Mouse (Mus musculus): ENCODE results near the gene Ddx20. TPM values are rescaled to one million over a fixed set of nuclear protein-coding genes. Genes with fewer than 3 reads are reported as not detected.
A peak's percentile ranks its signal among the peaks of the same experiment; 100 is the strongest.
"Not testable (repeated sequence)": the region's sequence is repeated elsewhere in the genome, so short reads cannot be mapped to it uniquely, and the experiment has no call there.

The Ddx20 gene
- polyA plus RNA-seq, 1 experiment from 2014 or later = 40.3 TPM

DNA sequence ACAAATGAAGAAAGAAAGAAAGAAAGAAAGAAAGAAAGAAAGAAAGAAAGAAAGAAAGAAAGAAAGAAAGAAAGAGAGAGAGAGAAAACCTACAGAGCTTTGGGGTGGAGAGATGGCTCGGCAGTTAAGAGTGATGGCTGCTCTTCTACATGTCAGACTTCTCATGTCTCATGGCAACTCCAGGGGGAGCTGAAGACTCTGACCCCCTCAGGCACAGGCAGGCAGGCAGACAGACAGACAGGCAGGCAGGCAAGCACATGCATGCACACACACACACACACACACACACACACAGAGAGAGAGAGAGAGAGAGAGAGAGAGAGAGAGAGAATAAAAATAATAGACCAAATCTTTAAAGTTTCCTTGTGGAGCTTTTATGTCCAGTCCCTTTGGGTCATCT is 13.4 kb upstream of the Ddx20 start:
- not testable (repeated sequence) for H3K9ac ChIP-seq (ENCODE audit: low read depth, low read length); H3K9me3 ChIP-seq (ENCODE audit: control insufficient read depth, low read length); H3K4me2 ChIP-seq (replicated peaks; ENCODE audit: low read depth, low read length); H3K36me3 ChIP-seq (ENCODE audit: control insufficient read depth, insufficient read depth, low read length); H3K4me1 ChIP-seq (ENCODE audit: control insufficient read depth, insufficient read depth, low read length); ATAC-seq (ENCODE audit: low FRiP score, low TSS enrichment); H3K27ac ChIP-seq (ENCODE audit: low read depth, low read length); H3K4me3 ChIP-seq (ENCODE audit: low read length); H3K27me3 ChIP-seq (ENCODE audit: control insufficient read depth, insufficient read depth, low read length)
- 33% methylated on average over 1 of the region's 1 CpGs for WGBS

DNA sequence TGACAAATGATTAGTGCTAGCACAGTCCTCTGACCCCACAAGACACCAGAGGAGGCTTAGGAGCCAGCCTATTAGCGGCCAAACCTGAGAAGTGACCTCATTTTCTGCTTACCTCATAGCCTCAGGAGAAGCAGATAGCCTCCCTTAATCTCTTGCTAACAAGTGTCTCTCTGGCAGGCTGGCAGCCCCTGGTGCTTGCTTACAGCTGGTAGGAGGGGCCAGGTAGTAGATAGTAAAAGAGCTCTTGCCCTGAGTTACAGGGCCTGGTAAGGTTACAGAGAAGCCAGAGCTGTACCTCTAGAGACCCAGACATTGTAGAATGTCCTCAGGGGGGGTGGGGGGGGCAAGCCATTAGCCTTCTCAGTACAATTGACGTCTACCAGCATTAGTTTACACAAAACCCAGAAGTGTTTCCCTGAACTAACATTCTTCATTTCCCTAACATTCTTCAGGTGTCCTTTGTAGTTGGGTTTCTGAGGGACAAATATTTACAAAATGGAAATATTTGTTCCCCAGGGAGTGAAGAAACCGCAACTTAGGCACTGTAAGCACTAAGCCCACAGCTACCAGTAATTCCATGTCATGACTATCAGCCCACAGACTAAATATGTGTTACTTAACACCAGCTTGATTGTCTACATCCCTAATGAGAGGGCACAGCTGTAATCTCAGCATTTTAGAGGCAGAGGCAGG is 12.0 kb upstream of the Ddx20 start:
- H3K27me3 ChIP-seq (ENCODE audit: control insufficient read depth, insufficient read depth, low read length) = 0 out of 2 replicates have a peak, but pooled peaks cover 6% of the 10 kb centered on the region
- H3K9me3 ChIP-seq (ENCODE audit: control insufficient read depth, low read length) = no peaks in the 10 kb centered on the region
- peaks cover 14% of the 10 kb centered on the region for H3K4me1 ChIP-seq (ENCODE audit: control insufficient read depth, insufficient read depth, low read length)
- WGBS = 67% methylated on average over 3 of the region's 3 CpGs
- no peak overlapping the region for H3K27ac ChIP-seq (ENCODE audit: low read depth, low read length)
- no peak overlapping the region for H3K4me3 ChIP-seq (ENCODE audit: low read length)
- no peaks in the 10 kb centered on the region for H3K36me3 ChIP-seq (ENCODE audit: control insufficient read depth, insufficient read depth, low read length)
- no peak for ATAC-seq (ENCODE audit: low FRiP score, low TSS enrichment)
- H3K9ac ChIP-seq (ENCODE audit: low read depth, low read length) = no peak overlapping the region
- H3K4me2 ChIP-seq (replicated peaks; ENCODE audit: low read depth, low read length) = no peak overlapping the region

DNA sequence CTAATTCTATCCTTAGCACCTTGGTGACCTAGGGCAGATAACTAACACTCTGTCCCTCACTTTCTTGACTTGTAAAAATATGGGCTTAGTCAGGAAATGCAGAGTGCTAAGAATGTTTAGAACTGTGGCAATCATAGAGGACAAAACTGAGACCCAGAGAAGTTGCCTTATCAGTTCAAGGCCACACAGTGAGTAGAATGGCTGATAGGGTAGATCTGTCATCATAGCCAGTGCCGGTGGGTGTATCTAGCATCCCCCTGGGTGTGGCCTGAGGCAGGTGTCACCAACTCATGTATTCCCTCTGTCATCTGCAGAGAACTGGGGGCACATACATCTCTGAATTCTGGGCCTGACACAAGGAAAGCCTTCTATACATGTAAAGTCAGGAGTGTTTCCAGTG is 10.9 kb upstream of the Ddx20 start:
- no peak overlapping the region for H3K27ac ChIP-seq (ENCODE audit: low read depth, low read length)
- H3K9ac ChIP-seq (ENCODE audit: low read depth, low read length) = no peak overlapping the region
- no peaks in the 10 kb centered on the region for H3K9me3 ChIP-seq (ENCODE audit: control insufficient read depth, low read length)
- H3K4me1 ChIP-seq (ENCODE audit: control insufficient read depth, insufficient read depth, low read length) = peaks cover 10% of the 10 kb centered on the region
- ATAC-seq (ENCODE audit: low FRiP score, low TSS enrichment) = no peak
- H3K4me3 ChIP-seq (ENCODE audit: low read length) = no peak overlapping the region
- 86% methylated on average over 1 of the region's 1 CpGs for WGBS
- no peak overlapping the region for H3K4me2 ChIP-seq (replicated peaks; ENCODE audit: low read depth, low read length)
- no peaks in the 10 kb centered on the region for H3K36me3 ChIP-seq (ENCODE audit: control insufficient read depth, insufficient read depth, low read length)
- 0 out of 2 replicates have a peak, but pooled peaks cover 3% of the 10 kb centered on the region for H3K27me3 ChIP-seq (ENCODE audit: control insufficient read depth, insufficient read depth, low read length)

DNA sequence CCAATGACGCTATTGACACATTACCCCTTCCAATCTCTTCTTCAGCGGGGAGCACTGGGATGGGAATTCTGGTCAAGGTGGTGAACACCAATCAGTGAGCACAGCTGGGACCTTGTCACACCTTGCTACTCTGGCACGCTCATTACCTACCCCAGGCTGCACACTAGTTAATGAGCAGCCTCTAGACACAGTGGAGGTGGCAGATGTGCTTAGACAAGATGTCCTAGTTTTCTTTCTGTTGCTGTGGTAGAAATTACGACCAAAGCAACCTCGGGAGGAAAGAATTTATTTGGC is 9.7 kb upstream of the Ddx20 start:
- Histone ChIP-seq H3K4me3 (ENCODE audit: low read length) (no peak overlapping the region), H3K4me2 (replicated peaks; ENCODE audit: low read depth, low read length) (no peak overlapping the region), H3K4me1 (ENCODE audit: control insufficient read depth, insufficient read depth, low read length) (peaks cover 10% of the 10 kb centered on the region), H3K27ac (ENCODE audit: low read depth, low read length) (no peak overlapping the region), H3K27me3 (ENCODE audit: control insufficient read depth, insufficient read depth, low read length) (0 out of 2 replicates have a peak, but pooled peaks cover 3% of the 10 kb centered on the region), H3K36me3 (ENCODE audit: control insufficient read depth, insufficient read depth, low read length) (no peaks in the 10 kb centered on the region), H3K9me3 (ENCODE audit: control insufficient read depth, low read length) (no peaks in the 10 kb centered on the region), H3K9ac (ENCODE audit: low read depth, low read length) (no peak overlapping the region)
- ATAC-seq (ENCODE audit: low FRiP score, low TSS enrichment) = no peak
- 65% methylated on average over 5 of the region's 5 CpGs for WGBS

DNA sequence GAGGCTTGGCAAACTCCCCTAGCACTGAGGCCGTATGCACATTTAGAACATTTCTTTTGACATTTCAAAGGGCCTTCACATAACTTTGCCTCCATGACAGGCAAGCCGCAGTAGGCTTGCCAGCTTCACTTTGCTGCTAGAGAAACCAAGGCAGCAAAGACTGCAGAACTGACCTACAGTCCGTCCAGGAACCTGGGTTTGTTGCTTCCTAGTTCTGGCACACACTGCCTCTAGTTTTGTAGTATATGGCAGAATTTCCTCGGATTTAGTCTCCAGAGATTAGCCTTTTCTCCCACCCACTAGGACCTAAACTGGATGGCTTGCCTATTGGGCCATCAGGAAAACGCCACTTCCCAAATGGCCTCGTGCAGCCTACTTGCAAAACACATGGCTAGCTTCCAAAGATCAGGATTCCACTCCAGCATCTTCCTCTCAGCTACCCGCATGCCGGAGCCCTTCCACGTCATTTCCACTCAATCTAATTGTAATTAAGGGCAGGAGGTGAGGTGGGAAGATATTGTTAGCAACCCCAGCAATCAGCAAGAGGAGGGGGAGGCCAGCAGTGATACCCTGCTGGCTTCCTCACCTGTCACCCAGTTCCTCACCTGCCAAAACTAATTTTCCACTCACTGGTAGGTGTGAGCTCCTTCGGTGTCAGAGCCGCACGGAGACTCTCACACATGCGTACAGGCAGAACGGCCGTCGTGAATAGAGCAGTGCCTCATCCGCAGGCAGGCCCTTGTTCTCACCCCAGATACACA is 9.2 kb upstream of the Ddx20 start:
- H3K27me3 ChIP-seq (ENCODE audit: control insufficient read depth, insufficient read depth, low read length) = 0 out of 2 replicates have a peak, but pooled peaks cover 3% of the 10 kb centered on the region
- H3K27ac ChIP-seq (ENCODE audit: low read depth, low read length) = no peak overlapping the region
- no peak overlapping the region for H3K4me3 ChIP-seq (ENCODE audit: low read length)
- no peaks in the 10 kb centered on the region for H3K36me3 ChIP-seq (ENCODE audit: control insufficient read depth, insufficient read depth, low read length)
- H3K9ac ChIP-seq (ENCODE audit: low read depth, low read length) = no peak overlapping the region
- no peak for ATAC-seq (ENCODE audit: low FRiP score, low TSS enrichment)
- H3K4me1 ChIP-seq (ENCODE audit: control insufficient read depth, insufficient read depth, low read length) = peaks cover 10% of the 10 kb centered on the region
- WGBS = 66% methylated on average over 17 of the region's 17 CpGs
- H3K9me3 ChIP-seq (ENCODE audit: control insufficient read depth, low read length) = no peaks in the 10 kb centered on the region
- no peak overlapping the region for H3K4me2 ChIP-seq (replicated peaks; ENCODE audit: low read depth, low read length)

DNA sequence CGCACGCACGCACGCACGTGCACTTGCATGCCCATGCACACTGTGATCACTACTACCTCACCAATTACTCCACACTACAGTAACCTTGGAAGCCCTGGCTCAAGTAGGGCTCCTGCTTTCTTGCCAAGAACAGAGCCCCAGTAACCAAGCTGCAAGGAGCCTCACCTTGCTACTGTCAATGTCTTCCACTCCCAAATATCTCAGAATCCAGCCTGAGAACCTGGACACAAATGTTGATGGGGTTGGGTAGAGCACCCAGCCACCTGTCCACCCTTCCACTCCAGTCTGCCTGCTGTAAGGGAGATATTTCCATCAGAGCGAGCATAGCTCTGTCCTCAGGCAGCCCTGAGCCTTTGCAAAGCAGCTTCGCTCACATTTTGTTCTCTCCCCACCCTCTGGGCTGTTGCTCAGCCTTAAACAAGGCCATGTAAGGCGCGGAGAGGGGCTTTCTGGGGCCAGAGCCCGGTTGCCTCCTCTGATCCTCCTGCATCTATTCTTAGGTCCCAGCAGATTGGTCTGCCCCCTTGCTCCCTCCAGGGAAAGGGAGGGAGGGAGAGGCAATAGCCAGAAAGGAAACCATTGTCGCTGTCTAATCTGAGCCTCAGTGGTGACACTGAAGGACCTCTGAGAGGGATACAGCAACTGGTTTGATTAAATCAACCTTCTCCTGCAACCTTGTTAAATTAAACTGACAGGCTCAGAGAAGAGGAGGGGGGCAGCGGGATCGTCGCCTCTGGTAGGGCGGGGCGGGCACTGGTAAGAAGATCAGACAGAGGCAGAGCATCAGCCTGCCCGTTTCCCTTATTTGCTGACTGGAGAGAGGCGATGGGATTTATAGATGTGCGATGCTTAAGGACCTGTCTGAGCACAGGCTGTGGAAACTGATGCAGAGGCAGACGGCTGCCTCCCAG is 8.4 kb upstream of the Ddx20 start:
- Histone ChIP-seq H3K4me1 (ENCODE audit: control insufficient read depth, insufficient read depth, low read length) (peaks cover 10% of the 10 kb centered on the region), H3K9ac (ENCODE audit: low read depth, low read length) (no peak overlapping the region), H3K36me3 (ENCODE audit: control insufficient read depth, insufficient read depth, low read length) (no peaks in the 10 kb centered on the region), H3K27me3 (ENCODE audit: control insufficient read depth, insufficient read depth, low read length) (0 out of 2 replicates have a peak, but pooled peaks cover 3% of the 10 kb centered on the region), H3K9me3 (ENCODE audit: control insufficient read depth, low read length) (no peaks in the 10 kb centered on the region), H3K4me3 (ENCODE audit: low read length) (no peak overlapping the region), H3K27ac (ENCODE audit: low read depth, low read length) (no peak overlapping the region), H3K4me2 (replicated peaks; ENCODE audit: low read depth, low read length) (no peak overlapping the region)
- 27% methylated on average over 20 of the region's 20 CpGs for WGBS
- peak; percentile 43; the same call in 1 of the 2 replicates for ATAC-seq (ENCODE audit: low FRiP score, low TSS enrichment)

DNA sequence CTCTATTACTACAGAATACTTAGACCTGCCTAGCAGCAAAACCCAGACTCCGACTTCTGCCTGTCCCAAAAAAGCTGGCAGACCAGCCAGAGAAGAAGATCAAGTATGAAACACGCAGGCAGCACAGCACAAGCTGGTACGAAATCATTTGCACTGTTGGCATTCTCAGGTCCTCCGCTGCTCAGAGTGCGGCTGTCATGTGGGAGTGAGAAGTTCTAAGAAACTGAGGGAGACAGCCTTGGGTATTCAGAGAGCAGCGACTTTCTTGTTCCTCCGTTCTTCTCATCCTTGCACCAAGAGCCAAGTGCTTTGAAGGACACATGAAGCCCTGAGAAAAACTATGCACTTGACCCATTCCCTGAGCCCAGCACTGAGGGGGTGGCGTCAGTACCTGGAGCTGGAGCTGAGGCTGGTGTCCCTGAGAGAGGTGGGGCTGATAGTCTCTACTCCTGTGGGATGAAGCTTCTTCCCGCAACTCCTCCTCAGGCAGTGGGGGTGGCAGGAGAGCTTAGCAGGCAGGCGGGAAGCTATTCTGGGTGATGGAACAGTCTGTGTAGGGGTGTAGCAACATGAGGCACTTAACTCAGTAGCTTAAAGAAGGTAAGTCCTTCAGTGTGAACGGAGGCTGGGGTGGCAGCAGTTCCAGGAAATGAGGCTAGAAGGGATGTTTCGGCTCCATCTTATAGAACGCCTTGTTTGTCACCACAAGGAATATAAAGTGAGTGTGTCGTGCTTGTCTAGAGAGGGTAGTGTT is 6.1 kb upstream of the Ddx20 start:
- WGBS = 70% methylated on average over 14 of the region's 14 CpGs
- Histone ChIP-seq H3K36me3 (ENCODE audit: control insufficient read depth, insufficient read depth, low read length) (no peaks in the 10 kb centered on the region), H3K27ac (ENCODE audit: low read depth, low read length) (no peak overlapping the region), H3K9ac (ENCODE audit: low read depth, low read length) (no peak overlapping the region), H3K4me3 (ENCODE audit: low read length) (no peak overlapping the region), H3K4me1 (ENCODE audit: control insufficient read depth, insufficient read depth, low read length) (peaks cover 10% of the 10 kb centered on the region), H3K4me2 (replicated peaks; ENCODE audit: low read depth, low read length) (no peak overlapping the region), H3K9me3 (ENCODE audit: control insufficient read depth, low read length) (no peaks in the 10 kb centered on the region), H3K27me3 (ENCODE audit: control insufficient read depth, insufficient read depth, low read length) (0 out of 2 replicates have a peak, but pooled peaks cover 3% of the 10 kb centered on the region)
- no peak for ATAC-seq (ENCODE audit: low FRiP score, low TSS enrichment)

DNA sequence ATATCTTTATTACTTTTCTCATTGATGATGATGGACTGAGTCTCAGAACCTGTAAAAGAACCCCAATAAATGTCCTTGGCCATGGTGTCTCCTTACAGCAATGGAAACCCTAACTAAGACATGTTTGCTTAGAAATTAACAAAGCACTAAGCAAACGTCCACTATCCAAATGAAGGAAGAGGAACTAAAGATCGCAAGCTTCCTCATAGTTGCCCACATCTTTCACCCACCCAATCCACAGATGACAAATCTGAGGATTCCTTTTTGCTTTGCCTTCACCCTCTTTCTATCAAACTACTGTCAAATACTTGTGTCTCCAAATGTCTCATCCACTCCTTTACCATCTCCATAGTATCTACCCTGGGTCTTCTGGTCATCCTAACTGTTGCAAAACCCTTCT is 1.2 kb upstream of the Ddx20 start:
- H3K4me2 ChIP-seq (replicated peaks; ENCODE audit: low read depth, low read length) = no peak overlapping the region
- no peaks in the 10 kb centered on the region for H3K27me3 ChIP-seq (ENCODE audit: control insufficient read depth, insufficient read depth, low read length)
- peaks cover 9% of the 10 kb centered on the region; the same call in 1 of the 2 replicates for H3K4me1 ChIP-seq (ENCODE audit: control insufficient read depth, insufficient read depth, low read length)
- peaks cover 12% of the 10 kb centered on the region for H3K36me3 ChIP-seq (ENCODE audit: control insufficient read depth, insufficient read depth, low read length)
- no peak overlapping the region for H3K9ac ChIP-seq (ENCODE audit: low read depth, low read length)
- H3K9me3 ChIP-seq (ENCODE audit: control insufficient read depth, low read length) = no peaks in the 10 kb centered on the region
- no peak overlapping the region for H3K4me3 ChIP-seq (ENCODE audit: low read length)
- 93% methylated on average over 2 of the region's 2 CpGs for WGBS
- H3K27ac ChIP-seq (ENCODE audit: low read depth, low read length) = no peak overlapping the region
- no peak for ATAC-seq (ENCODE audit: low FRiP score, low TSS enrichment)

Data from kidney, embryonic 14.5 days (tissue).